Mouse (Mus musculus) testis, adult 2 months (tissue): Measurements from ENCODE around the gene Rp2.

Experiments used
- CTCF ChIP-seq: fragments of 200-500 bp; IDR thresholded peaks from 2 replicates; pipeline ENCODE4 v1.5.1; 2012; ENCODE audit warnings: low read depth, mild to moderate bottlenecking, inconsistent platforms, low read length, moderate library complexity; ENCODE audit not compliant: control insufficient read depth, insufficient read depth, insufficient replicate concordance
- POLR2A ChIP-seq: fragments of 200-500 bp; IDR thresholded peaks from 2 replicates; pipeline ENCODE4 v1.6.1; 2012; ENCODE audit warnings: low read depth, mild to moderate bottlenecking, inconsistent platforms, low read length, moderate library complexity; ENCODE audit not compliant: control insufficient read depth

- TF ChIP-seq CTCF, result no peak
- no peak for TF ChIP-seq POLR2A
These were observed 47.1 kb downstream of the Rp2 start for GRCm38 (mm10) chrX:20411382-20411781.
